Mouse (Mus musculus) forebrain, embryonic 13.5 days (tissue): ENCODE results near the gene Atcay. TPM values are rescaled to one million over a fixed set of nuclear protein-coding genes. Genes with fewer than 3 reads are reported as not detected.

Source experiments
- ATAC-seq: fragments of 200-750 bp; cut with Nextera tagmentation; 2 replicates; pipeline ENCODE4 v1.8.0; 2017
- H3K27ac ChIP-seq: fragments of 300-500 bp; sonication (generic); 2 replicates; pipeline ENCODE4 v1.5.1; 2015; ENCODE audit warnings: inconsistent platforms, mild to moderate bottlenecking, moderate library complexity
- H3K27me3 ChIP-seq: fragments of 300-500 bp; sonication (generic); 2 replicates; pipeline ENCODE4 v1.6.1; 2015; ENCODE audit warnings: mild to moderate bottlenecking, inconsistent platforms
- H3K36me3 ChIP-seq: fragments of 300-500 bp; sonication (generic); 2 replicates; pipeline ENCODE4 v1.6.1; 2015; ENCODE audit warnings: mild to moderate bottlenecking, inconsistent platforms; ENCODE audit not compliant: poor library complexity, severe bottlenecking
- H3K4me1 ChIP-seq: fragments of 300-500 bp; sonication (generic); 2 replicates; pipeline ENCODE4 v1.6.1; 2015; ENCODE audit warnings: inconsistent platforms
- H3K4me2 ChIP-seq: fragments of 300-500 bp; sonication (generic); 2 replicates; pipeline ENCODE4 v1.6.1; 2015; ENCODE audit warnings: inconsistent platforms, mild to moderate bottlenecking, moderate library complexity
- H3K4me3 ChIP-seq: fragments of 300-500 bp; sonication (generic); 2 replicates; pipeline ENCODE4 v1.5.1; 2015; ENCODE audit warnings: mild to moderate bottlenecking, inconsistent platforms
- H3K9ac ChIP-seq: fragments of 300-500 bp; sonication (generic); 2 replicates; pipeline ENCODE4 v1.6.1; 2015; ENCODE audit warnings: mild to moderate bottlenecking, inconsistent platforms
- H3K9me3 ChIP-seq: fragments of 300-500 bp; sonication (generic); replicated peaks from 2 replicates; pipeline ENCODE4 v1.6.1; 2016; ENCODE audit warnings: inconsistent platforms
- WGBS: fragments of 180-500 bp; shearing (Covaris S2); methylation state at CpG from one replicate; pipeline ENCODE4 v1.1.7; 2015; 5-methylcytosine and 5-hydroxymethylcytosine counted together
- polyA plus RNA-seq: library from polyadenylated mRNA; unstranded; fragments of >200 nt; fragmentation: Nextera tagmentation; extraction: Ambion mirVana; gene quantifications from 2 replicates; pipeline ENCODE4 v1.2.1, GENCODE M21; 2015

Atcay gene
- polyA plus RNA-seq = 44.5 and 54.2 TPM in 2 replicates

DNA sequence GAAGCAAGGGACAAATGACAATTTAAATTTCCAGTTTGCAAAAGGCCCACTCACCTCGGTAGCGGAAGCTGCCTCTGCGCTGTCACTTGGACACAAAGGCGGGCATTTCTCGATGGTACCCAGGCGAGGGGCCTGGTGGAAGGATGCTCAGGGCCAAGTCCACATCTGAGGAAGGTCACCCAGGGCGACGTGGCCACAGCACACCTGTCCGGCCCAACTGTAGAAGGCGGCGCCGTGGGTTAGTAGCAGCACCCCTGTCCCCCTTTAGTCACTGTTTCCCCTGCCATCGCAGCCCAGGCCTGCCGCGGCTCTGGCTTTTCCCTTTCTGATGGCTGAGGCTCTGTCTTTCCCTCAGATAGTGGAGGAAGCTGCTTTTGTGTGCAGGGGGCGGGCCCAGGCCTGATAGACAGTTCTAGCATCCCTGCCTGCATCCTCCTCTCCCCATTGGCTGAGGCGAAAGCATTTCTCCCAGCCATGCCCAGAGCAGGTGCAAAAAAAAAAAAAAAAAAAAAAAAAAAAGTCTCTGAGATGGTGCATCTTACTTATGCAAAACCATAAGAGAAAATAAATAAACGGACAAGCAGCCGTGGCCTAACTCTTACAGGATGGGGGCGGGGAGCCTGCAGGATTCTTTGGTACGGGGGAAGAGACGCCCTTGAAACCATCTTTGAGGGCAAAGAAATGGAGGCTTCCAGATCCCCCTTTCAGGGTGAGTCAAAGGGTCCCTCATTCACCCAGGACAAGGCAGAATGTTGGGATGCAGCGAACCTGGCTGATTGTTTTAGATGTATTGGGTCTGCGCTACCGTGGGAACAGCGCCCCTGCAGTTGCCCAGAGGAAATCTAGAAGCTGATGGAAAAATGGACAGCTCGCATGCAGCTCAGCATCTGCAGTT, at the start of gene Atcay:
Gene Atcay, minus strand, starts transcription at position 396 of the 895 bp plus-strand sequence.
- H3K9ac ChIP-seq = peak within 1 kb of the TSS; percentile 93
- WGBS = 4% methylated on average over 27 of the region's 27 CpGs
- H3K27me3 ChIP-seq = no peaks in the 10 kb centered on the region
- no peaks in the 10 kb centered on the region for H3K36me3 ChIP-seq
- peak within 1 kb of the TSS; percentile 90 for H3K27ac ChIP-seq
- no peaks in the 10 kb centered on the region for H3K9me3 ChIP-seq
- ATAC-seq = peak; percentile 92
- H3K4me3 ChIP-seq = peak within 1 kb of the TSS; percentile 68
- peak within 1 kb of the TSS; percentile 73 for H3K4me2 ChIP-seq
- H3K4me1 ChIP-seq = peaks cover 50% of the 10 kb centered on the region

GRCm38 (mm10) chr10:81279496-81279895, 48.9 kb upstream of the Atcay start:
- H3K27me3 ChIP-seq = peaks cover 14% of the 10 kb centered on the region
- H3K4me1 ChIP-seq = no peaks in the 10 kb centered on the region
- no peaks in the 10 kb centered on the region for H3K9me3 ChIP-seq
- H3K36me3 ChIP-seq = 0 out of 2 replicates have a peak, but pooled peaks cover 4% of the 10 kb centered on the region
- 58% methylated on average over 10 of the region's 10 CpGs for WGBS
- no peak overlapping the region for H3K4me3 ChIP-seq
- no peak overlapping the region for H3K9ac ChIP-seq
- H3K27ac ChIP-seq = no peak overlapping the region
- no peak for ATAC-seq
- H3K4me2 ChIP-seq = no peak overlapping the region

GRCm38 (mm10) chr10:81277676-81278075, 47.0 kb upstream of the Atcay start:
- Histone ChIP-seq H3K36me3 (peaks cover 22% of the 10 kb centered on the region), H3K4me1 (no peaks in the 10 kb centered on the region), H3K4me3 (no peak overlapping the region), H3K4me2 (no peak overlapping the region), H3K9me3 (no peaks in the 10 kb centered on the region), H3K9ac (no peak overlapping the region), H3K27me3 (no peaks in the 10 kb centered on the region), H3K27ac (no peak overlapping the region)
- no peak for ATAC-seq
- 85% methylated on average over 22 of the region's 22 CpGs for WGBS

- Histone ChIP-seq H3K27me3 (no peaks in the 10 kb centered on the region), H3K9me3 (no peaks in the 10 kb centered on the region), H3K4me2 (no peak overlapping the region), H3K4me1 (peaks cover 4% of the 10 kb centered on the region), H3K4me3 (no peak overlapping the region), H3K9ac (no peak overlapping the region), H3K27ac (no peak overlapping the region), H3K36me3 (peaks cover 48% of the 10 kb centered on the region)
- WGBS = 95% methylated on average over 19 of the region's 19 CpGs
- ATAC-seq = no peak
Observed at GRCm38 (mm10) chr10:81273842-81274241, 43.2 kb upstream of the Atcay start.

DNA sequence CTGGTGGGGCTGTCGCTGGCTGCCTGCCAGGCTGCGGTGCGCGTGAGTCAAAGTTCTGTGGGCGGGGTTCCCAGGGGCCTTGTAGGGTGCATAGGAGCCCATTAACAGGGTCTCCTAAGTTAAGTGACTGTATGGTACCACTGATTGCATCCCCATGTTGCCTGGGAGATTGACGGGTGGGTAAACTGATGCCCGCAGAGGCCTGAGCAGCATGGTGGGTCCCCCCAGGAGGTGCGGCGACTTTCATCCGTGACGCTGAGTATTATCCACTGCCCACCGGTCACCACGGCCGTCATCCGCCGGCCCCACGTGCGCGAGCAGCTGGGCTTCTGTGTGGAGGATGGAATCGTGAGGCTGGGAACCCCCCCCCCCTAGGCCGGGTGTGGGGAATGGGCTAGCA, 41.7 kb upstream of the Atcay start:
- Histone ChIP-seq H3K36me3 (peaks cover 48% of the 10 kb centered on the region), H3K4me3 (no peak overlapping the region), H3K4me1 (peaks cover 12% of the 10 kb centered on the region), H3K27ac (no peak overlapping the region), H3K9ac (no peak overlapping the region), H3K9me3 (no peaks in the 10 kb centered on the region), H3K4me2 (no peak overlapping the region), H3K27me3 (no peaks in the 10 kb centered on the region)
- ATAC-seq = no peak
- 91% methylated on average over 21 of the region's 21 CpGs for WGBS

DNA sequence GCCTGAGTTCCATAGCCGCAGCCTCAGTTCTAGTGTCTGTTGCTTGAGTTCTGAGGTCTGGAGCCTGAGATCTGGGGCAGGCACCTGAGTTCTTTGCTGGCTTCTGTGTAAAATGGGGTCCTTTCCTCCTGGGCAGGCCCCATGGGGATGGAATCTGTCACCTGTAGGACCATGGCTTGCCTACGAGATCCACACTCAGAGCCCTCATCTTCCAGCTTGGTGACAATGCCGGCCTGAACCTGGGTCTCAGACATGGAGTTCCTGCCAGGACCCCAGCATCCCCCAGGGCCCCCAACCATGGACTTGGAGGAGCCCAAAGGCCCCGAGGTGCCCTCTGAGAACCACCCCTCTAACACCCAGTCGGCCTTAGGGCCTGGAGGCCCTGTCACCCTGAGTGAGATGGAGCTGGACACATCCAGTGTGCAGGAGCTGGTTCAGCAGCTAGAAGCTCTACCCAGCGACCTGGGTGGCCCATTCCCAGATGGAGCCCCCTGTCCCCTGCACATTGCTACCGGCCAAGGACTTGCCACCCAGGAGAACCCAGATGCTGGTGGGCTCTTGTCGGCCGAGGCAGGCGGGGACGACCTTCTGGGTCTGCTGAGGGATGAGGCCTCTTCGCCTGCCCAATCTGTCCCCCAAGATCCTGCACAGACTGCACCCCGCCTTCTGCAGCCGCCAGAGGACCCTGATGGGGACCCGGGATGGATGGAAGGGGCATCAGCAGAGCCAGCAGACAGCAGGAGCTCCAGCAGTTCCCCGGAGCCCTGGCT, 38.2 kb upstream of the Atcay start:
- H3K4me3 ChIP-seq = peak overlapping the region; percentile 64
- peaks cover 24% of the 10 kb centered on the region for H3K4me1 ChIP-seq
- H3K9ac ChIP-seq = peak overlapping the region; percentile 83
- peak overlapping the region; percentile 79 for H3K4me2 ChIP-seq
- 78% methylated on average over 16 of the region's 16 CpGs for WGBS
- H3K27ac ChIP-seq = no peak overlapping the region
- no peaks in the 10 kb centered on the region for H3K9me3 ChIP-seq
- no peaks in the 10 kb centered on the region for H3K27me3 ChIP-seq
- ATAC-seq = no peak
- H3K36me3 ChIP-seq = peaks cover 55% of the 10 kb centered on the region

DNA sequence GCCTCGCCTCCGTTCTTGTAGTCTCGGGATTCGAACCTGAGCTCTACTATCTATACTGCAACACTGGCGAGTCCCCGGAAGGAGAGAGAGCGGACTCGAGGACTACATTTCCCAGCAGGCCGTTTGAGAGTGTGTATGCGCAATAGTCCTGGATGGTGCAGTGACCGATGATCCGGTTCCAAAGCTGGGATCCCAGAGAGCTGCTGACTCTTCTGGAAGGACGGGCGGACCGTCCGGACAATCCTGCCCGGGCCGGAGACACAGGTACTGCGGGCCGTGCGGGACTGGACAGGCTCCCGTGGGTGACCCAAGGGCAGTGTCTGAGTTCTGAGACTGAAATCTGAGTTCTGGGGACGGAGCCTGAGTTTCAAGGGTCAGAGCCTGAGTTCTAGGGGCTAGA, 37.4 kb upstream of the Atcay start:
- H3K4me2 ChIP-seq = peak overlapping the region; percentile 79
- no peaks in the 10 kb centered on the region for H3K9me3 ChIP-seq
- H3K27ac ChIP-seq = no peak overlapping the region
- WGBS = 2% methylated on average over 23 of the region's 23 CpGs
- H3K4me3 ChIP-seq = peak overlapping the region; percentile 64
- H3K9ac ChIP-seq = peak overlapping the region; percentile 83
- no peaks in the 10 kb centered on the region for H3K27me3 ChIP-seq
- peak; percentile 54 for ATAC-seq
- peaks cover 55% of the 10 kb centered on the region for H3K36me3 ChIP-seq
- H3K4me1 ChIP-seq = peaks cover 24% of the 10 kb centered on the region

GRCm38 (mm10) chr10:81266211-81267105, 35.8 kb upstream of the Atcay start, which contains the start of the genes Mrpl54 and Apba3:
Gene Mrpl54 (minus strand): TSS chr10:81266934.
Gene Apba3 (plus strand): TSS chr10:81266960.
- peak within 1 kb of the TSS; percentile 79 for H3K4me2 ChIP-seq
- peaks cover 54% of the 10 kb centered on the region for H3K36me3 ChIP-seq
- H3K27me3 ChIP-seq = no peaks in the 10 kb centered on the region
- WGBS = under 1% methylated on average over 48 of the region's 48 CpGs
- H3K9ac ChIP-seq = peak within 1 kb of the TSS; percentile 72
- peaks cover 24% of the 10 kb centered on the region for H3K4me1 ChIP-seq
- H3K4me3 ChIP-seq = peak within 1 kb of the TSS; percentile 64
- ATAC-seq = peak; percentile 94
- no peaks in the 10 kb centered on the region for H3K9me3 ChIP-seq
- peak within 1 kb of the TSS; percentile 66; the same call in 1 of the 2 replicates for H3K27ac ChIP-seq

- WGBS = 92% methylated on average over 8 of the region's 8 CpGs
- Histone ChIP-seq H3K9me3 (peaks cover 5% of the 10 kb centered on the region; the same call in 1 of the 2 replicates), H3K4me1 (peaks cover 24% of the 10 kb centered on the region), H3K4me3 (peak overlapping the region; percentile 57), H3K27me3 (peaks cover 2% of the 10 kb centered on the region; the same call in 1 of the 2 replicates), H3K4me2 (peak overlapping the region; percentile 68), H3K27ac (no peak overlapping the region), H3K9ac (peak overlapping the region; percentile 61), H3K36me3 (peaks cover 48% of the 10 kb centered on the region)
- no peak for ATAC-seq
Observed at GRCm38 (mm10) chr10:81265540-81265939, 34.9 kb upstream of the Atcay start.

DNA sequence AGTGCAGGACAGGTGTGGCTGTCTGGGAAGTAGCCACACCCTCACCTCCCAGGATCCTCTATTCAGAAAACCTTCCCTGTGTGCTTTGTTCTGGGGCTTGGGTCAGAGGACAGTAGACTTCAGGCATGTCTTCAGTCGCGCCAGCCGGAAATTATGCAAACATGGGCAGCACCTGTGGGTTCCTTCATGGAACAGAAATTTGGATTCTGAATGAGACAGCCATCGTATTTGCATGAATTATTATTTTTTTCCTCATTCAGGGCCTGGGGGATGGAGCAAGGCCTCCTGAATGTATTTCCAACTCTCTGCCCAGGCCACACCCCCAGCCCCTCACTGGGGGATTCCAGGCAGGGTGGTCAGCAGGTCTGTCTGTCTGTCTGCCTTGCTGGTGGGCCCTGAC, 30.4 kb upstream of the Atcay start:
- no peak for ATAC-seq

DNA sequence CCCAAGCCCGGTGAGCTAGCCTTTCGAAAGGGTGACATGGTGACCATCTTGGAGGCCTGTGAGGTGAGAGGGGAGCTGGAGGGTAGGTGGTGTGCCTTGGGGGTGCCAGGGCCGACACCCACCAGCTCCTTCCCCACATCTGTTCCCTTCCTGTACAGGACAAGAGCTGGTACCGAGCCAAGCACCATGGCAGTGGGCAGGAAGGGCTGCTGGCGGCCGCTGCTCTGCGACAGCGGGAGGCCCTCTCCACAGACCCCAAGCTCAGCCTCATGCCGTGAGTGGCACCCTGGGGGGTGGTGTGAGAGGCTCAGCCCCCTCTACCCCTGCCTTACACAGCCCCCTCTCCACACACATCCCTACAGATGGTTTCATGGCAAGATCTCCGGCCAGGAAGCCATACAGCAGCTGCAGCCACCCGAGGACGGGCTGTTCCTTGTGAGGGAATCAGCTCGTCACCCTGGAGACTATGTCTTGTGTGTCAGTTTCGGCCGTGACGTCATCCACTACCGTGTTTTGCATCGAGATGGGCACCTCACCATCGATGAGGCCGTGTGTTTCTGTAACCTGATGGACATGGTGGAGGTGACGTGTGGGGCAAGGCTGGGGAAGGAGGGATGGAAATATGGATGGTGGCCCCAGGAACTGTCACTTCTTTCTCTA, 28.7 kb upstream of the Atcay start:
- H3K9me3 ChIP-seq = peaks cover 7% of the 10 kb centered on the region; the same call in 1 of the 2 replicates
- H3K27ac ChIP-seq = no peak overlapping the region
- peaks cover 51% of the 10 kb centered on the region for H3K27me3 ChIP-seq
- peak overlapping the region; percentile 26 for H3K9ac ChIP-seq
- WGBS = 45% methylated on average over 21 of the region's 21 CpGs
- H3K36me3 ChIP-seq = peaks cover 31% of the 10 kb centered on the region
- no peak overlapping the region for H3K4me2 ChIP-seq
- H3K4me1 ChIP-seq = peaks cover 24% of the 10 kb centered on the region
- ATAC-seq = peak; percentile 7; the same call in 1 of the 2 replicates
- no peak overlapping the region for H3K4me3 ChIP-seq

More for the DNA sequence above, 30.4 kb upstream of the Atcay start:
- Histone ChIP-seq H3K9me3 (peaks cover 7% of the 10 kb centered on the region; the same call in 1 of the 2 replicates), H3K4me2 (no peak overlapping the region), H3K4me1 (peaks cover 34% of the 10 kb centered on the region), H3K4me3 (no peak overlapping the region), H3K36me3 (peaks cover 43% of the 10 kb centered on the region), H3K9ac (no peak overlapping the region), H3K27ac (no peak overlapping the region), H3K27me3 (peaks cover 42% of the 10 kb centered on the region)
- 92% methylated on average over 4 of the region's 4 CpGs for WGBS
